Mouse (Mus musculus) heart, embryonic 14.5 days (tissue): Measurements from ENCODE around the gene Styk1. TPM values are rescaled to one million over a fixed set of nuclear protein-coding genes. Genes with fewer than 3 reads are reported as not detected.

Experiments used
- ATAC-seq: fragments of 200-750 bp; cut with Nextera tagmentation; 2 replicates; pipeline ENCODE4 v1.8.0; 2017; ENCODE audit warnings: low read depth, moderate TSS enrichment; ENCODE audit not compliant: insufficient number of reproducible peaks, insufficient read depth, low FRiP score
- H3K27ac ChIP-seq, 2 experiments: fragments of 200-500 bp in 1 of 2; fragments of 300-500 bp in 1 of 2; sonication (generic) in 1 of 2; replicated peaks in 1 of 2; 2 replicates each; pipeline ENCODE4 v1.5.1; 2012 to 2014; ENCODE audit warnings: low read depth in 2 of 2, low read length in 2 of 2, control low read depth in 1 of 2, mild to moderate bottlenecking in 1 of 2, mixed read lengths in 1 of 2; ENCODE audit not compliant: control insufficient read depth in 1 of 2, insufficient read depth in 1 of 2
- H3K27me3 ChIP-seq: fragments of 300-500 bp; sonication (generic); 2 replicates; pipeline ENCODE4 v1.6.1; 2014; ENCODE audit warnings: mild to moderate bottlenecking, low read length, control low read depth; ENCODE audit not compliant: control insufficient read depth, insufficient read depth
- H3K36me3 ChIP-seq: fragments of 300-500 bp; sonication (generic); 2 replicates; pipeline ENCODE4 v1.6.1; 2014; ENCODE audit warnings: mild to moderate bottlenecking, control low read depth, low read length, mixed read lengths; ENCODE audit not compliant: control insufficient read depth, insufficient read depth
- H3K4me1 ChIP-seq, 2 experiments: fragments of 200-500 bp in 1 of 2; fragments of 300-500 bp in 1 of 2; sonication (generic) in 1 of 2; 2 replicates each; pipeline ENCODE4 v1.6.1; 2012 to 2014; ENCODE audit warnings: low read length in 2 of 2, control low read depth in 1 of 2, mixed read lengths in 1 of 2; ENCODE audit not compliant: control insufficient read depth in 2 of 2, insufficient read depth in 2 of 2
- H3K4me2 ChIP-seq: fragments of 300-500 bp; sonication (generic); 2 replicates; pipeline ENCODE4 v1.6.1; 2014; ENCODE audit warnings: mild to moderate bottlenecking, low read length
- H3K4me3 ChIP-seq, 2 experiments: fragments of 200-500 bp in 1 of 2; fragments of 300-500 bp in 1 of 2; sonication (generic) in 1 of 2; 2 replicates each; pipeline ENCODE4 v1.5.1; 2012 to 2014; ENCODE audit warnings: low read length in 2 of 2, mild to moderate bottlenecking in 2 of 2, control low read depth in 1 of 2, low read depth in 1 of 2, moderate library complexity in 1 of 2; ENCODE audit not compliant: control insufficient read depth in 1 of 2, insufficient read depth in 1 of 2
- H3K9ac ChIP-seq: fragments of 300-500 bp; sonication (generic); 2 replicates; pipeline ENCODE4 v1.6.1; 2014; ENCODE audit warnings: mild to moderate bottlenecking, low read length
- H3K9me3 ChIP-seq: fragments of 300-500 bp; sonication (generic); 2 replicates; pipeline ENCODE4 v1.6.1; 2016; ENCODE audit warnings: low read length, control low read depth; ENCODE audit not compliant: control insufficient read depth
- WGBS: fragments of 180-500 bp; shearing (Covaris S2); extraction: QIAGEN DNeasy Blood & Tissue Kit; methylation state at CpG from one replicate; pipeline ENCODE4 v1.1.7; 2014; 5-methylcytosine and 5-hydroxymethylcytosine counted together
- polyA plus RNA-seq: library from polyadenylated mRNA; unstranded; fragments of >200 nt; fragmentation: Nextera tagmentation; extraction: Ambion mirVana; gene quantifications from 2 replicates; pipeline ENCODE4 v1.2.1, GENCODE M21; 2014

The Styk1 gene
- polyA plus RNA-seq, 1 experiment from 2014 or later: 0.39 TPM

DNA sequence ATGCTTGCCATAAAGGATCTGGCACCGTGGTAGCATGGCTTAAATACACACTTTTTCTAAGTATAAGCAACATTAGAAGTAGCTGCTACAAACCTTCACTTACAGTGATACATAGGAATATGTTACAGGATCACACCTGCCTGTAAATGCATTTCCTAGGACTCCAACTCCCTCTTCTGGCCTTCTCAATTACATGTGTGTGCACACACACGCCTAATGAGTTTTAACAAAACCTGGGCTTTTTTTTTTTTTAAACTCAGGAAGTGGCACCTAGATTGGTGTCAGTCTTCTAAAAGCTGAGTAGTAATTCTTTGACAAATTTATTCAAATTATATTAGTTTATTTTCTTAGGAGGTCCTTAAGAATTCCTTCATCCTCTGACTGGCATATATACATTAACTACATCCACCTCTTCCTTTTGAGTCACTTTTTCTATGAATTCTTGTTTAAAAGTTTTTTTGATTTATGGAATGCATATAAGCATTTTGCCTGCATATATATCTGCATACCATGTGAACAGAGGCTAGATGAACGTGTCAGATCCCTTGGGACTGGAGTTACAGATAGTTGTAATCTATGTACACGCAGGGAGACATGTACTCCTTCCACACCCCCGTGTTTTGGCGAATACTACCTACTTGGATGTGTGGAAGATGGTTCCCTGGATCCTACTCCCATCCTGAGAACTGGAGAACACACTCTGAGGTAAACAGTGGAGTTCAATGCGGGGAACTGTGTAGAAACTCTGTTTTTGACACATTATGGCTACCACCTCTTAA is 9.8 kb upstream of the Styk1 start:
- ATAC-seq: no peak
- H3K4me2 ChIP-seq: no peak overlapping the region
- peaks cover 49% of the 10 kb centered on the region for H3K36me3 ChIP-seq
- H3K4me3 ChIP-seq: no peak overlapping the region
- H3K9me3 ChIP-seq: no peaks in the 10 kb centered on the region
- H3K9ac ChIP-seq: no peak overlapping the region
- H3K27ac ChIP-seq: no peak overlapping the region
- 76% methylated on average over 7 of the region's 7 CpGs for WGBS
- H3K4me1 ChIP-seq: no peaks in the 10 kb centered on the region
- H3K27me3 ChIP-seq: no peaks in the 10 kb centered on the region

DNA sequence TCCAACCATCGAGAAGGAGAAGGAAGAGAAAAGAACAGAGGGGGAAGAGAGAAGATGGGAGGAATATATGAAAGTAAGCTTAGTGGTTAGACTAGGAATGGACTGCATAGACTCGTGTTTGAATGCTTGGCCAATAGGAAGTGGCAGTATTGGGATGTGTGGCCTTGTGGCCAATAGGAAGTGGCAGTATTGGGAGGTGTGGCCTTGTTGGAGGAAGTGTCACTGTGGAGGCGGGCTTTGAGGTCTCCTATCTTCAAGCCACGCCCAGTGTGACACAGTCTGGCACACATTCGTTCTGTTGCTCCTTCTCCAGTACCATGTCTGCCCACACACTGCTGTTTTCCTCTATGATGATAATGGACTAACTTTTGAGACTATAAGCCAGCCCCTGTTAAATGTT is 7.3 kb upstream of the Styk1 start:
- Histone ChIP-seq H3K4me1 (no peaks in the 10 kb centered on the region), H3K9ac (no peak overlapping the region), H3K4me2 (no peak overlapping the region), H3K27ac (no peak overlapping the region), H3K27me3 (no peaks in the 10 kb centered on the region), H3K4me3 (no peak overlapping the region), H3K36me3 (peaks cover 24% of the 10 kb centered on the region), H3K9me3 (no peaks in the 10 kb centered on the region)
- ATAC-seq: no peak
- 65% methylated on average over 5 of the region's 5 CpGs for WGBS

DNA sequence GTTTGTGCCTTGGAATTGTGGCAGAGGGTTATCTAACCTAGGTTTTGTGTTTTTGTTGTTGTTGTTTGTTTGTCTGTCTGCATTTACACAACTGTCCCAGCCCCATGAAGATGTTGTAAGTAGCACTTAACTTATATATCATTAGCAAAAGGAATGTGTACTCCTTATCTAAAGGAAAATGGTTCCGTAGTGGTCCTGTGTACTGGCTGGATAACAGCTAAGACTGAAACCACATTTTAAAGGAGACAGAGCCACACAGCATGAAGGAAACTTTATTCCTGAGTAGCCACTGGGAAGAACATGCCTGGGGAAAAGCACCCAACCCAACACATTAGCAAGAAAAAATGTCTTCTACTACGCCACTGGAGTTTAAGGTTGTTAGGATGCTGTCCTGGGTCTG is 6.1 kb upstream of the Styk1 start:
- no peaks in the 10 kb centered on the region for H3K9me3 ChIP-seq
- no peak overlapping the region for H3K27ac ChIP-seq
- H3K4me2 ChIP-seq: no peak overlapping the region
- H3K27me3 ChIP-seq: no peaks in the 10 kb centered on the region
- no peak for ATAC-seq
- WGBS: 53% methylated on average over 2 of the region's 2 CpGs
- H3K9ac ChIP-seq: no peak overlapping the region
- no peak overlapping the region for H3K4me3 ChIP-seq
- peaks cover 13% of the 10 kb centered on the region for H3K36me3 ChIP-seq
- H3K4me1 ChIP-seq: no peaks in the 10 kb centered on the region

DNA sequence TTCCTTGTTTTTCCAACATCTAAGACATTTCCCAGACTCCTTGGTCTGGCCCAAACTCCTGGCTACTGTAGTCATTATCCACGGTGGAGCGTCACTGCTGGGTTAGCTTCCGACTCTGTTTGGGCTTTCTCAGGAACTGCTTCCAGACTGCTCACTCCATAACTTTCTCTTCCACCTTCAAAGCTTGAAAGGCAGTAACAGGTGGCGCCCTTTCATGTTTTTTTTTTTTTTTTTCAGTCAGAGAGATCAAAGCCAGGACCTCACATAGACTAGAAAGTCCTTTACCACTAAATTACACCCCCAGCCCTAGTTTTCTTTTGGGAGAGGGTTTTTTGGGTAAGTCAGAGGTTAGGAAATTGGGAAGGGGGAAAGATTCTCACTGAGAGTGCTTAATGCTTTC is 1.5 kb upstream of the Styk1 start:
- H3K27me3 ChIP-seq: no peaks in the 10 kb centered on the region
- no peak overlapping the region for H3K4me2 ChIP-seq
- no peak overlapping the region for H3K9ac ChIP-seq
- ATAC-seq: no peak
- H3K4me1 ChIP-seq: no peaks in the 10 kb centered on the region; a peak in 1 of 4 replicates
- WGBS: 54% methylated on average over 4 of the region's 4 CpGs
- no peak overlapping the region for H3K4me3 ChIP-seq
- H3K27ac ChIP-seq: no peak overlapping the region
- no peaks in the 10 kb centered on the region for H3K9me3 ChIP-seq
- H3K36me3 ChIP-seq: no peaks in the 10 kb centered on the region

DNA sequence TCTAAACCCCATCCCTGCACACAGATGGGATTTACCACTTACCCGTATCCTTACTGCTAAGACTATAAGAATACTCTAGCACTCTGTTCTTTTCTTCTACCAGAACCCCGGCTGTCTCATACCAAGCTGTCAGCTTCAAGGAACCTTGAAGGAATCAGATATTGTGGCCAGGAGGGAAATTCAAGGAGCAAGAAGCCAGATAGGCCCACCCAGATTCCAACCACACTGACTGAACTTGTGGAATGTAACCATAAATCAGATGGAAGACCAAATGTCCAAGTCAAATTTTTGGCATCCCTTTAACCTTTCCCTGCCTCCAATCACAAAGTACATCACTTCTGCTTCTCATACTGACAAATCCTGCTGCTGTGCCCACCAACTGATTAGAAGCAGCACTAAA is 6.4 kb downstream of the Styk1 start:
- no peak for ATAC-seq
- Histone ChIP-seq H3K27me3 (no peaks in the 10 kb centered on the region), H3K4me2 (no peak overlapping the region), H3K4me3 (no peak overlapping the region), H3K36me3 (no peaks in the 10 kb centered on the region), H3K9ac (no peak overlapping the region), H3K9me3 (no peaks in the 10 kb centered on the region), H3K4me1 (no peaks in the 10 kb centered on the region), H3K27ac (no peak overlapping the region)
- WGBS: 77% methylated on average over 2 of the region's 2 CpGs

DNA sequence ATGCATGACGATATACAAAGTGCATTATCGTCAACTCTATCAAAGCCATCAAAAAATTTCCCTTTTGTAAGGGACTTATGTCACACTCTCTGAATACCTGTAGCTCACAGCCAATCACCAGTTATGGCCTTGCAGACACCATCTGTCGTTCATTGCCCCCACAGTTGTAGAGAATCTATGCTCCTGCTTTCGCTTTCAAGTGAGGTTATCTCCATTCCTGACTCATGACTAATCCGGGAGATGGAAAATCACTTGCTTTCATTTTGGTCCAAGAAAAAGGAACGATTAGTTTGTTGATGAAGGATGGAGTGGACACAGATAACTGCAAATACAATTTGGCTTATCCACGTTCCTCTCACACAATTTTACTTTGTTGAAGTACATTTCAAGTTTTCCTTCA is 9.1 kb downstream of the Styk1 start:
- no peak overlapping the region for H3K4me2 ChIP-seq
- H3K27ac ChIP-seq: no peak overlapping the region
- H3K9me3 ChIP-seq: no peaks in the 10 kb centered on the region
- no peaks in the 10 kb centered on the region for H3K27me3 ChIP-seq
- 52% methylated on average over 7 of the region's 7 CpGs for WGBS
- H3K4me3 ChIP-seq: no peak overlapping the region
- H3K36me3 ChIP-seq: no peaks in the 10 kb centered on the region
- H3K4me1 ChIP-seq: no peaks in the 10 kb centered on the region
- ATAC-seq: no peak
- no peak overlapping the region for H3K9ac ChIP-seq

DNA sequence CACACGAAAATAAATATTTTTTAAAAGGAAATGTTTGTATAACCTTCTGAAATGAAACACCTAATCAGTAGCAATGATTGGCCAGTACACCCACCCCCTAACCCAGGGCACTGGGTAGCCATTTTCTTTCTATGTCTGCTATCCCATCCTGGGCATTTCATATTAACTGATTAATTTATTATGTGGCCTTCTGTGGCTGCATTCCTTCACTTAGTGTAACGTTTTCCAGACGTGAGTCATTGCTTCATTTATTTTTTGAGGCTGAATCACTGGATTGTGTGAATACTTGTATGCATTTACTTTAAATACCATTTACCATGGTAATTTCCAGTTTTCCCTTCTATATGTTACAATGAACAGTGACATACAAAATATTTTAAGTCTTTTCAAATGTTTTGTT is 13.3 kb downstream of the Styk1 start:
- 54% methylated on average over 3 of the region's 3 CpGs for WGBS
- no peak for ATAC-seq
- no peak overlapping the region for H3K4me3 ChIP-seq
- no peak overlapping the region for H3K4me2 ChIP-seq
- no peak overlapping the region for H3K27ac ChIP-seq
- no peaks in the 10 kb centered on the region for H3K27me3 ChIP-seq
- H3K9me3 ChIP-seq: no peaks in the 10 kb centered on the region
- H3K4me1 ChIP-seq: no peaks in the 10 kb centered on the region
- no peak overlapping the region for H3K9ac ChIP-seq
- H3K36me3 ChIP-seq: no peaks in the 10 kb centered on the region

DNA sequence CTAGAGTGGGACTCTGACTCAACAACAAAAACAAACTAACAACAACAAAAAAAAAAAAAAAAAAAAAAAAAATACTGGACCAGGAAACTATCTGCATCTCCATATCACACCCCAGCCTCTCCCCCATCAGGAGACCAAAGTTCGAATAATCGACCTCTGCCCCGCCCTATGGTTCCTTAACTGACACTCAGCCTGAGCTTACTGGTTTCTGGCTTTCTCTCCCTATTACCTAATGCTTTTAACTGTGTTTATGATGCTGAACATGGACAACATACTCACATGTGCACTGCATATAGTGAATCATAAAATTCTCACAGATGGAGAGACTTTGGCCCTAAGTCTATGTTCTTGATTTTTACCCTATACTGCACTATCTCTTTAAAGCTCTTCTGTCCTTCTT is 14.1 kb downstream of the Styk1 start:
- no peak for ATAC-seq
- H3K4me3 ChIP-seq: no peak overlapping the region
- H3K9me3 ChIP-seq: no peaks in the 10 kb centered on the region
- H3K27me3 ChIP-seq: no peaks in the 10 kb centered on the region
- no peak overlapping the region for H3K4me2 ChIP-seq
- no peak overlapping the region for H3K27ac ChIP-seq
- H3K36me3 ChIP-seq: no peaks in the 10 kb centered on the region
- H3K9ac ChIP-seq: no peak overlapping the region
- H3K4me1 ChIP-seq: no peaks in the 10 kb centered on the region
- 66% methylated on average over 3 of the region's 3 CpGs for WGBS
